8 mouse cellular contexts compared by ENCODE assay signal in genomic region chr6:17925267-17925666, GRCm38 (mm10).
DNase-seq lines count a peak whose midpoint lies in the region; ATAC-seq and TF ChIP-seq lines count a peak whose summit lies in the region.

No protein-coding gene starts in this region.

- H3K27ac ChIP-seq in hindbrain, embryonic 10.5 days, result no peak overlapping the region
- no peak overlapping the region for H3K27ac ChIP-seq in hindbrain, embryonic 14.5 days
- H3K27ac ChIP-seq in liver, postnatal 0 days (ENCODE audit: low read depth), result no peak overlapping the region
- H3K27ac ChIP-seq in intestine, embryonic 15.5 days, result no peak overlapping the region

- ATAC-seq in hindbrain, embryonic 14.5 days (ENCODE audit: low FRiP score), result no peak
- ATAC-seq in liver, postnatal 0 days, result no peak
- no peak for ATAC-seq in intestine, embryonic 15.5 days

- no peak overlapping the region for H3K4me3 ChIP-seq in hindbrain, embryonic 10.5 days
- H3K4me3 ChIP-seq in hindbrain, embryonic 14.5 days (replicated peaks; ENCODE audit: low read length), result no peak overlapping the region
- no peak overlapping the region for H3K4me3 ChIP-seq in liver, postnatal 0 days (ENCODE audit: low read depth, low read length)
- H3K4me3 ChIP-seq in intestine, embryonic 15.5 days (replicated peaks), result no peak overlapping the region

- peak; percentile 42 for DNase-seq in hindbrain, embryonic 10.5 days (ENCODE audit: low spot score)
- no peak for DNase-seq in hindbrain, embryonic 14.5 days (ENCODE audit: low spot score)
- peak; percentile 21 to 33 for DNase-seq in B cell, adult 2 months
- DNase-seq in adipocyte (ENCODE audit: low spot score), result peak; percentile 19
- DNase-seq in liver, postnatal 0 days, result peak; percentile 40
- DNase-seq in thymus, postnatal 36 days, result peak; percentile 8 to 10
- DNase-seq in spleen, adult 12 weeks (ENCODE audit: low spot score), result no peak

- no peaks in the 10 kb centered on the region for H3K27me3 ChIP-seq in hindbrain, embryonic 10.5 days (ENCODE audit: insufficient read depth, poor library complexity, severe bottlenecking)
- H3K27me3 ChIP-seq in hindbrain, embryonic 14.5 days (ENCODE audit: control insufficient read depth, insufficient read depth, low read length), result no peaks in the 10 kb centered on the region
- H3K27me3 ChIP-seq in liver, postnatal 0 days (ENCODE audit: insufficient read depth, low read length), result no peaks in the 10 kb centered on the region
- H3K27me3 ChIP-seq in intestine, embryonic 15.5 days (replicated peaks), result no peaks in the 10 kb centered on the region

- 41% methylated on average over 4 of the region's 4 CpGs for WGBS in hindbrain, embryonic 10.5 days
- 43% methylated on average over 4 of the region's 4 CpGs for WGBS in hindbrain, embryonic 14.5 days
- WGBS in liver, postnatal 0 days (ENCODE audit: insufficient replicate concordance), result 44% methylated on average over 4 of the region's 4 CpGs
- 53% methylated on average over 4 of the region's 4 CpGs for WGBS in intestine, embryonic 15.5 days

- peak; percentile 68 for TF ChIP-seq CTCF in liver, postnatal 0 days (IDR thresholded peaks at IDR 0.05; ENCODE audit: low read depth)

- no peak for TF ChIP-seq EP300 in liver, postnatal 0 days (IDR thresholded peaks at IDR 0.05; ENCODE audit: low read depth)

- peaks cover 19% of the 10 kb centered on the region for H3K36me3 ChIP-seq in hindbrain, embryonic 10.5 days
- H3K36me3 ChIP-seq in hindbrain, embryonic 14.5 days (replicated peaks; ENCODE audit: control insufficient read depth, insufficient read depth), result peaks cover 22% of the 10 kb centered on the region
- no peaks in the 10 kb centered on the region; the same call in 1 of the 2 replicates for H3K36me3 ChIP-seq in liver, postnatal 0 days (replicated peaks; ENCODE audit: insufficient read depth, low read length)
- H3K36me3 ChIP-seq in intestine, embryonic 15.5 days, result no peaks in the 10 kb centered on the region

- H3K9me3 ChIP-seq in hindbrain, embryonic 10.5 days, result no peaks in the 10 kb centered on the region
- H3K9me3 ChIP-seq in hindbrain, embryonic 14.5 days (ENCODE audit: control insufficient read depth, low read length), result no peaks in the 10 kb centered on the region
- H3K9me3 ChIP-seq in liver, postnatal 0 days (ENCODE audit: low read length), result no peaks in the 10 kb centered on the region
- H3K9me3 ChIP-seq in intestine, embryonic 15.5 days, result no peaks in the 10 kb centered on the region

- H3K4me2 ChIP-seq in hindbrain, embryonic 14.5 days (replicated peaks), result no peak overlapping the region
- H3K4me2 ChIP-seq in liver, postnatal 0 days (ENCODE audit: low read depth, low read length), result no peak overlapping the region
- no peak overlapping the region for H3K4me2 ChIP-seq in intestine, embryonic 15.5 days (replicated peaks)

- no peaks in the 10 kb centered on the region; the same call in 1 of the 2 replicates for H3K4me1 ChIP-seq in hindbrain, embryonic 10.5 days (replicated peaks)
- no peaks in the 10 kb centered on the region for H3K4me1 ChIP-seq in hindbrain, embryonic 14.5 days (replicated peaks; ENCODE audit: control insufficient read depth, insufficient read depth, low read length)
- H3K4me1 ChIP-seq in liver, postnatal 0 days (ENCODE audit: insufficient read depth), result no peaks in the 10 kb centered on the region
- no peaks in the 10 kb centered on the region for H3K4me1 ChIP-seq in intestine, embryonic 15.5 days (replicated peaks)

- no peak overlapping the region for H3K9ac ChIP-seq in hindbrain, embryonic 14.5 days
- no peak overlapping the region for H3K9ac ChIP-seq in liver, postnatal 0 days (replicated peaks)
- no peak overlapping the region for H3K9ac ChIP-seq in intestine, embryonic 15.5 days

Comparison
In these comparisons a context has a peak if more than half of its experiments do, and no peak if none do; other contexts are left out.
1. DNase-seq: peak in hindbrain, embryonic 10.5 days (single experiment), B cell, adult 2 months (2 of 2), adipocyte (single experiment), liver, postnatal 0 days (single experiment) and thymus, postnatal 36 days (2 of 2); none in hindbrain, embryonic 14.5 days (single experiment) and spleen, adult 12 weeks (single experiment).